Mouse (Mus musculus): ENCODE data around the gene Igsf23. TPM values are rescaled to one million over a fixed set of nuclear protein-coding genes. Genes with fewer than 3 reads are reported as not detected.
A peak's percentile ranks its signal among the peaks of the same experiment; 100 is the strongest.
"Not testable (repeated sequence)": the region's sequence is repeated elsewhere in the genome, so short reads cannot be mapped to it uniquely, and the experiment has no call there.

Gene Igsf23
- polyA plus RNA-seq (2021), result 0.06 TPM

- ChIA-PET CTCF (no interaction called here), POLR2A (no interaction called here)
- in situ Hi-C loops (cut with MboI; ENCODE audit: low pct_unique_long_range_greater_than_20kb), result no loop called here
- no peak for DNase-seq (ENCODE audit: low read depth, low spot score)
- TF ChIP-seq CTCF (IDR thresholded peaks at IDR 0.05), result no peak
- ATAC-seq, result no peak
- H3K27me3 ChIP-seq, result no peaks in the 10 kb centered on the region
Observed at GRCm38 (mm10) chr7:19950589-19950988, at the start of gene Igsf23. TSS of gene Igsf23 (minus strand) at chr7:19950756.

GRCm38 (mm10) chr7:19996721-19997120 is 46.2 kb upstream of the Igsf23 start:
- in situ Hi-C loops (cut with MboI; ENCODE audit: low pct_unique_long_range_greater_than_20kb); ATAC-seq; DNase-seq (ENCODE audit: low read depth, low spot score); H3K27me3 ChIP-seq; CTCF ChIA-PET; POLR2A ChIA-PET: not testable (repeated sequence)

GRCm38 (mm10) chr7:19991165-19991564 is 40.6 kb upstream of the Igsf23 start, which contains the start of gene Nlrp9b:
TSS of gene Nlrp9b (plus strand) at chr7:19991465.
- ATAC-seq; H3K27me3 ChIP-seq; DNase-seq (ENCODE audit: low read depth, low spot score); CTCF ChIA-PET; POLR2A ChIA-PET; in situ Hi-C loops (cut with MboI; ENCODE audit: low pct_unique_long_range_greater_than_20kb): not testable (repeated sequence)

- H3K27me3 ChIP-seq, result peaks cover 3% of the 10 kb centered on the region
- in situ Hi-C loops (cut with MboI; ENCODE audit: low pct_unique_long_range_greater_than_20kb), result no loop called here
- ChIA-PET CTCF (no interaction called here), POLR2A (no interaction called here)
- ATAC-seq, result no peak
- TF ChIP-seq CTCF (IDR thresholded peaks at IDR 0.05), result no peak
- DNase-seq (ENCODE audit: low read depth, low spot score), result no peak
Observed at GRCm38 (mm10) chr7:19971516-19971915, 21.0 kb upstream of the Igsf23 start.

GRCm38 (mm10) chr7:19970196-19970595 is 19.6 kb upstream of the Igsf23 start:
- in situ Hi-C loops (cut with MboI; ENCODE audit: low pct_unique_long_range_greater_than_20kb), result no loop called here
- no peak for ATAC-seq
- CTCF ChIA-PET, result no interaction called here
- no peak for TF ChIP-seq CTCF (IDR thresholded peaks at IDR 0.05)
- DNase-seq (ENCODE audit: low read depth, low spot score), result no peak
- POLR2A ChIA-PET, result no interaction called here
- peaks cover 3% of the 10 kb centered on the region for H3K27me3 ChIP-seq

- DNase-seq (ENCODE audit: low read depth, low spot score) (no peak), ATAC-seq (no peak)
- ChIA-PET POLR2A (no interaction called here), CTCF (no interaction called here)
- peak; percentile 35 for TF ChIP-seq CTCF (IDR thresholded peaks at IDR 0.05)
- in situ Hi-C loops (cut with MboI; ENCODE audit: low pct_unique_long_range_greater_than_20kb), result no loop called here
- peaks cover 3% of the 10 kb centered on the region for H3K27me3 ChIP-seq
Observed at GRCm38 (mm10) chr7:19969541-19970090, 19.1 kb upstream of the Igsf23 start.

GRCm38 (mm10) chr7:19969106-19969505 is 18.6 kb upstream of the Igsf23 start:
- TF ChIP-seq CTCF (IDR thresholded peaks at IDR 0.05), result no peak
- ChIA-PET CTCF (no interaction called here), POLR2A (no interaction called here)
- peaks cover 3% of the 10 kb centered on the region for H3K27me3 ChIP-seq
- no peak for ATAC-seq
- in situ Hi-C loops (cut with MboI; ENCODE audit: low pct_unique_long_range_greater_than_20kb), result no loop called here
- DNase-seq (ENCODE audit: low read depth, low spot score), result no peak

- POLR2A ChIA-PET, result no interaction called here
- no peak for TF ChIP-seq CTCF (IDR thresholded peaks at IDR 0.05)
- CTCF ChIA-PET, result interaction anchor here (1.1 kb wide), 1 partner anchor 54 kb away, joined by 3 read pairs; no protein-coding TSS in a partner anchor
- H3K27me3 ChIP-seq, result peaks cover 3% of the 10 kb centered on the region
- in situ Hi-C loops (cut with MboI; ENCODE audit: low pct_unique_long_range_greater_than_20kb), result no loop called here
- DNase-seq (ENCODE audit: low read depth, low spot score) (no peak), ATAC-seq (no peak)
Observed at GRCm38 (mm10) chr7:19964985-19965579, 14.5 kb upstream of the Igsf23 start, which contains the start of gene Ceacam20. TSS of gene Ceacam20 (plus strand) at chr7:19965412.

GRCm38 (mm10) chr7:19962423-19962822 is 11.9 kb upstream of the Igsf23 start:
- CTCF ChIA-PET, result no interaction called here
- DNase-seq (ENCODE audit: low read depth, low spot score) (no peak), ATAC-seq (no peak)
- POLR2A ChIA-PET, result no interaction called here
- TF ChIP-seq CTCF (IDR thresholded peaks at IDR 0.05), result no peak
- in situ Hi-C loops (cut with MboI; ENCODE audit: low pct_unique_long_range_greater_than_20kb), result no loop called here
- peaks cover 2% of the 10 kb centered on the region for H3K27me3 ChIP-seq

GRCm38 (mm10) chr7:19956341-19956781 is 5.8 kb upstream of the Igsf23 start:
- ChIA-PET POLR2A (interaction anchor here (0.7 to 1.0 kb wide), 3 partner anchors 17 to 46 kb away, joined by 3 to 5 read pairs (median 5); no protein-coding TSS in a partner anchor), CTCF (interaction anchor here (0.8 to 4.0 kb wide), 3 partner anchors 39 to 46 kb away, joined by 3 to 17 read pairs (median 3); no protein-coding TSS in a partner anchor)
- ATAC-seq (peak; percentile 93), DNase-seq (ENCODE audit: low read depth, low spot score) (peak; percentile 88)
- in situ Hi-C loops (cut with MboI; ENCODE audit: low pct_unique_long_range_greater_than_20kb), result loop anchor here (5.0 kb wide), 2 partner anchors 44 to 79 kb away; no protein-coding TSS in a partner anchor
- TF ChIP-seq CTCF (IDR thresholded peaks at IDR 0.05), result peak; percentile 90
- H3K27me3 ChIP-seq, result no peaks in the 10 kb centered on the region

- CTCF ChIA-PET, result interaction anchor here (0.8 to 4.0 kb wide), 3 partner anchors 39 to 45 kb away, joined by 3 to 17 read pairs (median 3); no protein-coding TSS in a partner anchor
Observed at GRCm38 (mm10) chr7:19955861-19956260, 5.3 kb upstream of the Igsf23 start.

More at GRCm38 (mm10) chr7:19955861-19956260, 5.3 kb upstream of the Igsf23 start:
- in situ Hi-C loops (cut with MboI; ENCODE audit: low pct_unique_long_range_greater_than_20kb), result loop anchor here (5.0 kb wide), 2 partner anchors 44 to 79 kb away; no protein-coding TSS in a partner anchor
- DNase-seq (ENCODE audit: low read depth, low spot score) (no peak), ATAC-seq (no peak)
- POLR2A ChIA-PET, result interaction anchor here (1.0 kb wide), 1 partner anchor 45 kb away, joined by 5 read pairs; no protein-coding TSS in a partner anchor
- H3K27me3 ChIP-seq, result no peaks in the 10 kb centered on the region
- no peak for TF ChIP-seq CTCF (IDR thresholded peaks at IDR 0.05)

All from Patski (cell line).